Mouse (Mus musculus) midbrain, postnatal 0 days (tissue): ENCODE results near the gene Mybl2. TPM values are rescaled to one million over a fixed set of nuclear protein-coding genes. Genes with fewer than 3 reads are reported as not detected.

Experiments
- ATAC-seq: fragments of 200-750 bp; cut with Nextera tagmentation; 2 replicates; pipeline ENCODE4 v1.8.0; 2017; ENCODE audit warnings: moderate number of reproducible peaks, mild to moderate bottlenecking, moderate TSS enrichment, moderate library complexity; ENCODE audit not compliant: low FRiP score
- DNase-seq: peaks from one replicate; pipeline ENCODE4 v3.0.0-alpha.2; 2015; ENCODE audit warnings: low spot score
- H3K27ac ChIP-seq: fragments of 300-500 bp; sonication (generic); 2 replicates; pipeline ENCODE4 v1.5.1; 2014; ENCODE audit warnings: low read depth, mild to moderate bottlenecking, low read length, mixed read lengths
- H3K27me3 ChIP-seq: fragments of 300-500 bp; sonication (generic); 2 replicates; pipeline ENCODE4 v1.6.1; 2014; ENCODE audit warnings: low read length, control low read depth, mixed read lengths; ENCODE audit not compliant: insufficient read depth
- H3K36me3 ChIP-seq: fragments of 300-500 bp; sonication (generic); 2 replicates; pipeline ENCODE4 v1.6.1; 2014; ENCODE audit warnings: low read length, control low read depth, mixed read lengths; ENCODE audit not compliant: insufficient read depth
- H3K4me1 ChIP-seq: fragments of 300-500 bp; sonication (generic); 2 replicates; pipeline ENCODE4 v1.6.1; 2014; ENCODE audit warnings: mild to moderate bottlenecking, control low read depth, antibody characterized with exemption, low read length, mixed read lengths; ENCODE audit not compliant: insufficient read depth
- H3K4me2 ChIP-seq: fragments of 300-500 bp; sonication (generic); 2 replicates; pipeline ENCODE4 v1.6.1; 2014; ENCODE audit warnings: low read depth, mild to moderate bottlenecking, low read length, mixed read lengths; ENCODE audit not compliant: poor library complexity, severe bottlenecking
- H3K4me3 ChIP-seq: fragments of 300-500 bp; sonication (generic); 2 replicates; pipeline ENCODE4 v1.5.1; 2014; ENCODE audit warnings: low read depth, mild to moderate bottlenecking, low read length, moderate library complexity
- H3K9ac ChIP-seq: fragments of 300-500 bp; sonication (generic); replicated peaks from 2 replicates; pipeline ENCODE4 v1.6.1; 2014; ENCODE audit warnings: mild to moderate bottlenecking, low read length, moderate library complexity, mixed read lengths; ENCODE audit not compliant: poor library complexity, severe bottlenecking
- H3K9me3 ChIP-seq: fragments of 300-500 bp; sonication (generic); 2 replicates; pipeline ENCODE4 v1.6.1; 2016; ENCODE audit warnings: low read length, control low read depth
- CTCF ChIP-seq: IDR thresholded peaks from 2 replicates; pipeline ENCODE4 v1.5.1; 2016; ENCODE audit warnings: antibody characterized with exemption, mild to moderate bottlenecking
- WGBS: fragments of 180-500 bp; shearing (Covaris S2); extraction: QIAGEN DNeasy Blood & Tissue Kit; methylation state at CpG from one replicate; pipeline ENCODE4 v1.1.7; 2014; 5-methylcytosine and 5-hydroxymethylcytosine counted together
- polyA plus RNA-seq: library from polyadenylated mRNA; unstranded; fragments of >200 nt; fragmentation: Nextera tagmentation; extraction: Ambion mirVana; gene quantifications from 2 replicates; pipeline ENCODE4 v1.2.1, GENCODE M21; 2015
- total RNA-seq: library from RNA; depleted of rRNA; stranded (reverse); fragments of >200 nt; gene quantifications from 2 replicates; pipeline ENCODE4 v1.2.3, GENCODE M21; 2014

Mybl2 gene
- total and polyA plus RNA-seq, 2 experiments from 2014 or later = 1.2 to 2.2 TPM

DNA sequence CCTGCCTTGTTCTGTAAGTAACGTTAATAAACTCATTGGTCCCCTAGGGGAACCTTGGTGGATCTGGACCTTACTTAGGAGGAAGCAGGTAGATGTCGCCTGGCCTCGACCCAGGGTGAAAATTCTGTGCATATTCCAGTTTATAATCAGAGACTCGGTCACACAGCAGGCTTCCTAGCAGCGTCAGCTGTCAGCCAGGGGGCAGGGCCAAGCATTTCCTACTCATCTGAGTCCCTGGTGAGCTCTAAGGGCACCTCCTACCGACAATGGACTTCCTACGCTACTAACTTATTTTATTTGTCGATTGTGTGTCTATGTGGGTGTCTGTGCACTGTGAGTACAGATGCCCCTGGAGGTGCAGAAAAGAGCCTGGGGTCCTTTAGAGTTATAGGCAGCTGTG lies 45.4 kb downstream of the Mybl2 start:
- no peak for DNase-seq
- H3K4me2 ChIP-seq = no peak overlapping the region
- no peak overlapping the region for H3K9ac ChIP-seq
- H3K4me1 ChIP-seq = no peaks in the 10 kb centered on the region
- 54% methylated on average over 8 of the region's 8 CpGs for WGBS
- no peak overlapping the region for H3K27ac ChIP-seq
- no peaks in the 10 kb centered on the region for H3K36me3 ChIP-seq
- no peaks in the 10 kb centered on the region for H3K9me3 ChIP-seq
- ATAC-seq = no peak
- H3K4me3 ChIP-seq = no peak overlapping the region
- TF ChIP-seq CTCF = no peak
- H3K27me3 ChIP-seq = no peaks in the 10 kb centered on the region

DNA sequence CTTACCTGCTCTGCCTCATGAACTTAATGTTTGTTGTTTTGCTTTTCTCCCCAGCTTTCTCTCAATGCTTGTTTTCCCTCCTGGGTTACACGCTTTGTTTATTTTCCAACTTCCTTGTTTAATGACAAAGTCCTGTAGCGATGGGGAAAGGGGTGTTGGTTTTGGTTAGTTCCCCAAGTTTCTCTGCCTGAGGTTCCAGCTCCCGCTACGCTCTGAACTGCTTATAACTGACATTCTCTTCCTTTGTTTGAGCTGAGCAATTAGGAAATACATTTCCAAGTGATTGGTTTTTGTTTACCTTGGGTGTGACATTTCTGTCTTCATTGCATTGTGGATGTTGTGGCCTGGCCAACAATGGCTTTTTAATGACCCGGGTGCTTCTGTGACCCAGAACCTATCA lies 46.1 kb downstream of the Mybl2 start:
- H3K36me3 ChIP-seq = no peaks in the 10 kb centered on the region
- no peak overlapping the region for H3K4me3 ChIP-seq
- no peaks in the 10 kb centered on the region for H3K9me3 ChIP-seq
- no peak for TF ChIP-seq CTCF
- H3K27ac ChIP-seq = no peak overlapping the region
- ATAC-seq (no peak), DNase-seq (no peak)
- no peak overlapping the region for H3K4me2 ChIP-seq
- no peaks in the 10 kb centered on the region for H3K27me3 ChIP-seq
- H3K4me1 ChIP-seq = no peaks in the 10 kb centered on the region
- no peak overlapping the region for H3K9ac ChIP-seq
- 74% methylated on average over 5 of the region's 5 CpGs for WGBS

DNA sequence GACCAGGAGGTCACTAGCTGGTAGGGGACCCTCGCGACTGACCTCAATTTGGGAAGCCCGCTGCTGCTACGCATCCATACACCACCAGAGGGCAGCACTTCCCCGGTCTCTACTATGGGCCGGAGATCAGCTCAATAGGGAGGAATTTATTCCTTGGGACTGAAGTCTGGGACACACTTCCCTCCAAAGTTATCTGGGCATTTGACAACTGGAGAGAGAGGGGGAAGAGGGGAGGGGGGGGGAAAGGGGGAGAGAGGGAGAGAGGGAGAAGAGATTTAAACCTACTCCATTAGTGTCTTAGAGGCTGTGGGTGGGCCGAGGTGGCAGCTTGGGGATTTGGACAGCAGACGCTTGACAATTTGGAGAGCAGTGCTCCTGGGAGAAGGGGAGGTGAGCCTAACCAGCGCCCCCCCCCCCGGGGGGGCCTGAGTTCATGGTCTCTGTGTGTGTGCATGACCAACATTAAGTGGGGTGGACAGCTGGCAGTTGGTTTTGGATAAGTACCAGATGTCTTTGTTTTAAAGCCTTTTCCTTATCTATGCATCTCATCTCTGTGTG lies 47.2 kb downstream of the Mybl2 start:
- Histone ChIP-seq H3K9ac (no peak overlapping the region), H3K9me3 (no peaks in the 10 kb centered on the region), H3K4me2 (no peak overlapping the region), H3K27ac (no peak overlapping the region), H3K36me3 (no peaks in the 10 kb centered on the region), H3K27me3 (no peaks in the 10 kb centered on the region), H3K4me1 (no peaks in the 10 kb centered on the region), H3K4me3 (no peak overlapping the region)
- peak; percentile 73 for DNase-seq
- peak; percentile 91 for TF ChIP-seq CTCF
- ATAC-seq = 0 out of 2 replicates have a peak, but pooled peaks have one; percentile 20
- 5% methylated on average over 10 of the region's 10 CpGs for WGBS

DNA sequence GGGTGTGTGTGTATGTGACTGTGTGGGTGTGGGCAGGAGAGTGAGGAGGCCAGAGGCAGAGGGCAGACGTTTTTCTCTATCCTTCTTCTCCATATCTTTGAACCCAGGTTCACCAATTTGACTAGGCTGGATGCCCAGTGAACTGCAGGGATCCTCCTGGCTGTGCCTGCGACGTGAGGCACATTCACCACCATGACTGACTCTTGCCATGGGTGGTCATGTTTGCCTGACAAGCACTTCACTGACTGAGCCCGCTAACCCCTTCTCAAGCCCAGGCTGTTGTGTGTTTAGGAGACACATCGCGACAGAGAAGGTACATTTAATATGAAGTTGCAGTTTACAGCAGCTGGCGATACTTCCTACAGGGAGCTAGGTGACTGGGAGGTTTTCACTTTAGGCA lies 47.7 kb downstream of the Mybl2 start:
- DNase-seq (no peak), ATAC-seq (no peak)
- no peak for TF ChIP-seq CTCF
- H3K4me3 ChIP-seq = no peak overlapping the region
- 46% methylated on average over 7 of the region's 7 CpGs for WGBS
- H3K4me1 ChIP-seq = no peaks in the 10 kb centered on the region
- H3K9ac ChIP-seq = no peak overlapping the region
- H3K36me3 ChIP-seq = no peaks in the 10 kb centered on the region
- H3K27ac ChIP-seq = no peak overlapping the region
- H3K9me3 ChIP-seq = no peaks in the 10 kb centered on the region
- no peak overlapping the region for H3K4me2 ChIP-seq
- no peaks in the 10 kb centered on the region for H3K27me3 ChIP-seq

DNA sequence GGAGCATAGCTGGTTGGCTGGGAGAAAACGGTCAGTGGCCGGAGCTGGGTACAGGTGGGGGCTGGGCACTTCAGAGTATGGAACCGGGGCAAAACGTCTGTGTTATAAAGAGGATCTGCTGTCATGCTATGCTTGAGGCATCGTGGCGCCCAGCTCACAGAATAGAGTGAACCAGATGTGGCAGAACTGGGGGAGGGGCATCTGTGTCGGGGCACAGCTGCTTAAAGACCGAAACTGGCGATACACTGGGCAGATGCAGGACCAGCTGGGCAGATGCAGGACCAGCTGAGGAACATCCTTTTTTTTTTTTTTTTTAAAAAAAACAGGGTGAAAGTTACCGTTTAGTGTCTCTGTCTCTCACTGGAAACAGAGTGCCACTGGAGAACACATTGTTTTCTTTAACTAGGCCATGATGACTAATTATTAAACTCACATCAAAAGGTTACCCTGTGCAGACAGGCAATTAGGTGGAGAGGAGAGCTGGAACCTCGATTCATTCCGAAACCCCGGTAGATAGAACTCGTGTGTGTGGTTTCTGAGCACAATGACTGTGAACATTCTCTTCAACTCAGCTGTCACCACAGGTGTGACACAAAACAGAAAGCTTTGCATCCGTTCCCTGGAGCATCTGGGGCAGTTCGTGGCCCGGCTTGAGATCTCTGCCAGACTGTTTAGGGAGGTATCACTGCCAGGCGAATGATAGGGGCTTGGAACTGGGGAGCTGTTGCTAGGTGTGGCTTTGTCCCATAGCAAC lies 48.6 kb downstream of the Mybl2 start:
- 59% methylated on average over 18 of the region's 18 CpGs for WGBS
- no peak for DNase-seq
- no peak for ATAC-seq
- TF ChIP-seq CTCF = no peak
- H3K4me2 ChIP-seq = no peak overlapping the region
- no peaks in the 10 kb centered on the region for H3K4me1 ChIP-seq
- no peak overlapping the region for H3K4me3 ChIP-seq
- no peak overlapping the region for H3K27ac ChIP-seq
- no peak overlapping the region for H3K9ac ChIP-seq
- no peaks in the 10 kb centered on the region for H3K36me3 ChIP-seq
- no peaks in the 10 kb centered on the region for H3K27me3 ChIP-seq
- H3K9me3 ChIP-seq = no peaks in the 10 kb centered on the region

DNA sequence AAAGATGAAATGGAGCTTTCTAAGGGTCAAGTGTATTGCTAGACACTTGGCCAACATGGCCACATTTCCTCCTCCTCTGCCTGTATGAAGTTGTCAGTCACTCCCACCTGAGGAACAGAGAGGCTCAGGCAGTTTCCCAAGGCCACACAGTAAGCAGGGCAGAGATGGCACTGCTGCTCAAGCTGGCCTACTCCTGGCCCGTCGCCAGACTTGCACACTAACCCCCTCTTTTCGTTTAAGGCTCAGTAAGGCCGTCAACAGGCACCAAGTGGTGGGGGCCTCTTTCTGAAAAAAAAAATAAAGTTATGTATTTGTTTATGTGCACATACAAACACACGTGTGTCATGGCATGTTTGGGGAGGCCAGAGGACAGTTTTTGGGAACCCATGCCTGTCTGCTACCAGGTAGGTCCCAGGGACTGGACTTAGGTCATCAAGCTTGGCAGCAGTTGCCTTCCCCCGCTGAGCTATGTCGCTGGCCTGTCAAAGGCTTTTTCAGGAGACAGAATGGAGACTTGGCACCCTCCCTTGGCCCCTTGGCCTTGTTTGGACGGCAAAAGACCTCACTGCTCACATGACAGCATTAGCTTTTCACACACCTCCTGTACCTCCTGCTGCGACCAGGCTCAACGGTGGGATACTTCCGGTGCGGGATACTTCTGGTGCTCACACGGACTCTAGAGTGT lies 49.7 kb downstream of the Mybl2 start:
- no peak for ATAC-seq
- Histone ChIP-seq H3K9ac (no peak overlapping the region), H3K4me1 (no peaks in the 10 kb centered on the region), H3K4me2 (no peak overlapping the region), H3K9me3 (no peaks in the 10 kb centered on the region), H3K36me3 (no peaks in the 10 kb centered on the region), H3K4me3 (no peak overlapping the region), H3K27me3 (no peaks in the 10 kb centered on the region), H3K27ac (no peak overlapping the region)
- DNase-seq = peak; percentile 54
- WGBS = 67% methylated on average over 13 of the region's 13 CpGs
- no peak for TF ChIP-seq CTCF
